ENCODE assay signal across 17 mouse cellular contexts in the genomic region with DNA sequence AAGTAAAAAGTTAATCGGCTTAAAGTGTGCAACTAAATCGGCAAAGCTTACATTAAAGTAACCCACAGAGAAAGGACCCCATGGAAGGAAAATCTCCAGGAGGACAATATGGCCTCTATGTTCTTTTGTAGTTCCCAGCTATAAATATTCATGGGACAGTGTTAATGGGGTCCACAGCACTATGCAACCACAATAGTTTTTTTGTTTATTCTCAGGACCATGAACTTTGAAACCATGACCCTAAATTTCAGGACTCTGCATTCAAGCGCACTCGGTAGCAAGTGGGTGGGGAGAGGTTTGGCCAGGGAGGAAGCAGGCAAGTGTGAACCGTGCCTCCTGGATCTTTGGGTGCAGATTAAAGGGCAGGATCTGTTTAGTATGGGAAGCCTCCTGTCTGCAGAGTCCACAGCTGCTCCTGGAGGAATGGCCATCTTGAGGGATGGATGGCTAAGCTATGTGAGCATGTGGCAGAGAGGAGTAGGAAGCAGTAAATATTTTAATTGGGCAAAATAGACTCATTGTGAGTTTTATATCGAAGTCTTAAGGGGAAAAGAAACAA. TPM values are rescaled to one million over a fixed set of nuclear protein-coding genes. Genes with fewer than 3 reads are reported as not detected.
DNase-seq lines count a peak whose midpoint lies in the region; ATAC-seq and TF ChIP-seq lines count a peak whose summit lies in the region.
"Had no signal": no experiment of that assay in that cellular context is flagged by ENCODE, and none has a peak within 500 bp of the region (broad histone marks: within the 10 kb centered on the region; RNA-seq: fewer than 3 reads in every experiment).

No protein-coding gene starts in this region.

- H3K27me3 ChIP-seq in kidney, adult 2 months (replicated peaks; ENCODE audit: control insufficient read depth, insufficient read depth, low read length), result no peaks in the 10 kb centered on the region
- peaks cover 15% of the 10 kb centered on the region; the same call in 1 of the 2 replicates for H3K27me3 ChIP-seq in forebrain, embryonic 15.5 days
- H3K27me3 ChIP-seq in neural tube, embryonic 14.5 days (ENCODE audit: control insufficient read depth, insufficient read depth, low read length), result no peaks in the 10 kb centered on the region

- no peak for TF ChIP-seq POLR2A in kidney, adult 2 months (IDR thresholded peaks at IDR 0.05; ENCODE audit: low read depth, low read length)

- peak; percentile 5 for DNase-seq in kidney, adult 2 months
- no peak for DNase-seq in kidney, postnatal 4 days
- peak; percentile 62 for DNase-seq in mesoderm, embryonic 11.5 days (ENCODE audit: low read depth, low spot score)
- DNase-seq in thymus, adult 18-20 months, result no peak
- no peak for DNase-seq in retina, postnatal 1 day
- DNase-seq: cerebellum, adult 9-10 months; gastrocnemius, postnatal 10 days; left cerebral cortex, postnatal 4 days; lung, adult 2 months; thymus, postnatal 25 days had no signal

- no peak for TF ChIP-seq CTCF in kidney, adult 2 months (conservative IDR thresholded peaks at IDR 0.05; ENCODE audit: insufficient read depth, insufficient read length, low read depth, low read length)

- peak; percentile 38; the same call in 1 of the 2 replicates for ATAC-seq in forebrain, embryonic 15.5 days (replicated peaks)
- peak; percentile 29; the same call in 1 of the 2 replicates for ATAC-seq in neural tube, embryonic 14.5 days (ENCODE audit: low read depth)
- ATAC-seq: CD4-positive, CD25-positive, alpha-beta regulatory T cell, adult 4 months; inflammation-experienced regulatory T-cells, adult 6 months had no signal

- H3K9me3 ChIP-seq in forebrain, embryonic 15.5 days, result no peaks in the 10 kb centered on the region
- no peaks in the 10 kb centered on the region for H3K9me3 ChIP-seq in neural tube, embryonic 14.5 days (ENCODE audit: control insufficient read depth, low read length)
- H3K9me3 ChIP-seq: G1E had no signal

- no peaks in the 10 kb centered on the region for H3K4me1 ChIP-seq in kidney, adult 2 months (ENCODE audit: control insufficient read depth, insufficient read depth, low read length)
- H3K4me1 ChIP-seq in forebrain, embryonic 15.5 days, result peaks cover 13% of the 10 kb centered on the region
- peaks cover 14% of the 10 kb centered on the region; the same call in 1 of the 2 replicates for H3K4me1 ChIP-seq in neural tube, embryonic 14.5 days (ENCODE audit: control insufficient read depth, insufficient read depth, low read length)

- WGBS in kidney, adult 2 months, result 48% methylated on average over 6 of the region's 6 CpGs
- WGBS in forebrain, embryonic 15.5 days, result 16% methylated on average over 6 of the region's 6 CpGs
- WGBS in neural tube, embryonic 14.5 days, result 17% methylated on average over 6 of the region's 6 CpGs

- H3K9ac ChIP-seq in forebrain, embryonic 15.5 days (replicated peaks), result no peak overlapping the region
- H3K9ac ChIP-seq in neural tube, embryonic 14.5 days (replicated peaks; ENCODE audit: low read depth, low read length), result no peak overlapping the region

- no peak overlapping the region for H3K4me2 ChIP-seq in forebrain, embryonic 15.5 days (replicated peaks)
- no peak overlapping the region for H3K4me2 ChIP-seq in neural tube, embryonic 14.5 days (ENCODE audit: low read depth, low read length)

- no peaks in the 10 kb centered on the region for H3K36me3 ChIP-seq in kidney, adult 2 months (ENCODE audit: control insufficient read depth, insufficient read depth, low read length)
- H3K36me3 ChIP-seq in forebrain, embryonic 15.5 days, result no peaks in the 10 kb centered on the region
- no peaks in the 10 kb centered on the region for H3K36me3 ChIP-seq in neural tube, embryonic 14.5 days (ENCODE audit: control insufficient read depth, insufficient read depth, low read length)
- H3K36me3 ChIP-seq: G1E had no signal

- H3K27ac ChIP-seq in kidney, adult 2 months (ENCODE audit: insufficient read depth, low read depth, low read length), result no peak overlapping the region
- H3K27ac ChIP-seq in forebrain, embryonic 15.5 days (replicated peaks), result no peak overlapping the region
- no peak overlapping the region for H3K27ac ChIP-seq in neural tube, embryonic 14.5 days (ENCODE audit: low read depth, low read length)

- no peak overlapping the region for H3K4me3 ChIP-seq in kidney, adult 2 months (ENCODE audit: insufficient read depth, low read depth, low read length)
- no peak overlapping the region for H3K4me3 ChIP-seq in forebrain, embryonic 15.5 days
- no peak overlapping the region for H3K4me3 ChIP-seq in neural tube, embryonic 14.5 days (ENCODE audit: low read depth, low read length)

RNA-seq across cellular contexts. Expression of a gene that starts 15.7 kb away (rescaled TPM):
- 0.03 TPM in 1 of 2 replicates, not detected in the other for polyA plus RNA-seq in kidney, adult 2 months (2012; rRNA removed)
- polyA plus RNA-seq in forebrain, embryonic 15.5 days (2015; fragmentation: Nextera tagmentation; extraction: Ambion mirVana), result 0.77 and 0.85 TPM in 2 replicates
- polyA plus RNA-seq in neural tube, embryonic 14.5 days (2014; fragmentation: Nextera tagmentation; extraction: Ambion mirVana), result 1.4 and 2.2 TPM in 2 replicates
- polyA plus RNA-seq: CD4-positive, CD25-positive, alpha-beta regulatory T cell, adult 4 months; G1E; inflammation-experienced regulatory T-cells, adult 6 months; kidney, embryonic 14.5 days; liver, adult 2 months had no signal

Comparison
In these comparisons a context has a peak if more than half of its experiments do, and no peak if none do; other contexts are left out.
1. DNase-seq: peak in kidney, adult 2 months (single experiment) and mesoderm, embryonic 11.5 days (single experiment); none in kidney, postnatal 4 days (0 of 2), thymus, adult 18-20 months (0 of 2) and retina, postnatal 1 day (single experiment).